Mouse (Mus musculus) E14TG2a.4 (cell line): ENCODE measurements around the gene Plxnb2.

ENCODE experiments used
- CTCF ChIP-seq: conservative IDR thresholded peaks from 2 replicates; pipeline ENCODE4 v1.5.1; 2014; ENCODE audit warnings: low read length
- NANOG ChIP-seq: IDR thresholded peaks from 2 replicates; pipeline ENCODE4 v1.6.1; 2014; ENCODE audit warnings: borderline replicate concordance, low read length, mixed read lengths
- POU5F1 ChIP-seq: IDR thresholded peaks from 2 replicates; pipeline ENCODE4 v1.6.1; 2014; ENCODE audit warnings: low read length, borderline replicate concordance

DNA sequence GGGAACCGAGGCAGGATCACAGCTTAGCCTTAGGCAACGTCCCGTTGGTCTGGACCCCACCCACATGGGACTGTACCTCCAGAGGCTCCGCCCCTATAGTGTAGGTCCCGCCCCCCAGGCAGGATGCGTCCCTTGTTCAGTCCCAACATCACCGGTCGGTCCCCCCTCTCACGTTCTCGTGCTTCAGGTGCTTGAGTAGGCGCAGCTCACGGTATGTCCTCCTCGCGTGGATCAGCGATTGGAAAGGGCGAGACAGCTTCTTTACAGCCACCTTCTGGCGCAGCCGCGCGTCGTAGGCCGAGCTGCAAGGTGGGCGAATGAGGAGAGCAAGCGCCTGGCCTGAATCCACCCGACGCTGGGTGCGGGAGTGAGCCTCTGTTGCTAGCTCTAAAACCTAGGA is 34.1 kb downstream of the Plxnb2 start:
- TF ChIP-seq CTCF (no peak), NANOG (no peak), POU5F1 (no peak)
